Mouse (Mus musculus): ENCODE results near the gene Psen2. TPM values are rescaled to one million over a fixed set of nuclear protein-coding genes. Genes with fewer than 3 reads are reported as not detected.

Gene Psen2
- polyA plus RNA-seq, 1 experiment = 93.6 TPM

DNA sequence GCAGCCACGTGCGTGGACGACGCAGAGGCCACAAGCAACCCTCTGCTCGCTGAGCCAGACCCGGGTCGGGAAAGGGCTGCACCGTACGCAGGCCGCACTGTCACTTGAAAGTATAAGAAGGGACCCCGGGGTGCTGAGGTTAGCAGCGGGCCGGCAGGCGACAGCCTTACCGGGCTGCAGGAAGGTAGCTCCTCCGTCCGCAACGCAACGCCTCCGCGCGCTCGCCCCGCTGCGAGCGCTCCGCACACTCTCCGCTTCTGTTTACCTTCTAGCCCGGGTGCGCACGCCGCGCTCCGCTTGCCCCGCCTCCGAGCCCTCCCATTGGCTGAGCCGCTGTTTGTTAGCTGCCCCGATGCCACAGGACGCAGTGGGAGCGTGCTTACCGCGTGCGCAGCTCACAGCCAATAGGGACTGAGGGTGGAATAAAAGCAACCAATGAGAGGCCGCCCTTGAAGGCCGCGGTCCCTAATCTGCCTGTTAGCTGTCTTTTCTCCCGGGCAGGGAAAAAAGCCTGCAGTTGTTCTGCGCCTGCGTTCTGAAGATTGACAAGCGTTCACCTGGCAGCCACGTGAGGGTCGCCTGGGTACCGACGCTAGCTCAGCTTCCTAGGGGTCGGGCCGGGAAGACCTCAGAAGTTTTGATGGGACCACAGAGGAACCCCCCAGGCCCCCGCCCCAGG lies 67.4 kb downstream of the Psen2 start:
- no peaks in the 10 kb centered on the region for H3K27me3 ChIP-seq (ENCODE audit: control insufficient read depth, insufficient read depth, low read length)
- H3K36me3 ChIP-seq (ENCODE audit: control insufficient read depth, insufficient read depth, low read length) = no peaks in the 10 kb centered on the region
- peak overlapping the region; percentile 84 for H3K4me3 ChIP-seq (ENCODE audit: extremely low read depth, insufficient read depth, insufficient read length)
- peak; percentile 96 to 97 for DNase-seq (ENCODE audit: low read depth in 1 of 2, low spot score in 2 of 2)
- peak overlapping the region; percentile 77 for H3K27ac ChIP-seq (ENCODE audit: insufficient read depth, low read length)
- peaks cover 24% of the 10 kb centered on the region; the same call in 1 of the 2 replicates for H3K4me1 ChIP-seq (ENCODE audit: control insufficient read depth, insufficient read depth, insufficient read length)
- TF ChIP-seq CTCF (IDR thresholded peaks at IDR 0.05; ENCODE audit: extremely low read depth, insufficient read depth, insufficient read length, insufficient replicate concordance) = no peak
- peak; percentile 76 for TF ChIP-seq POLR2A (IDR thresholded peaks at IDR 0.05; ENCODE audit: low read depth, low read length)
- under 1% methylated on average over 57 of the region's 57 CpGs for WGBS

GRCm38 (mm10) chr1:180194781-180195471 lies 68.3 kb downstream of the Psen2 start:
- DNase-seq (ENCODE audit: low read depth in 1 of 2, low spot score in 2 of 2) = peak in 1 of 2 experiments; percentile 38
- no peaks in the 10 kb centered on the region for H3K36me3 ChIP-seq (ENCODE audit: control insufficient read depth, insufficient read depth, low read length)
- H3K4me3 ChIP-seq (ENCODE audit: extremely low read depth, insufficient read depth, insufficient read length) = peak overlapping the region; percentile 84
- peaks cover 23% of the 10 kb centered on the region; the same call in 1 of the 2 replicates for H3K4me1 ChIP-seq (ENCODE audit: control insufficient read depth, insufficient read depth, insufficient read length)
- no peaks in the 10 kb centered on the region for H3K27me3 ChIP-seq (ENCODE audit: control insufficient read depth, insufficient read depth, low read length)
- peak overlapping the region; percentile 57; the same call in 1 of the 2 replicates for H3K27ac ChIP-seq (ENCODE audit: insufficient read depth, low read length)
- TF ChIP-seq CTCF (IDR thresholded peaks at IDR 0.05; ENCODE audit: extremely low read depth, insufficient read depth, insufficient read length, insufficient replicate concordance) (no peak), POLR2A (IDR thresholded peaks at IDR 0.05; ENCODE audit: low read depth, low read length) (no peak)
- 22% methylated on average over 9 of the region's 9 CpGs for WGBS

- no peaks in the 10 kb centered on the region for H3K36me3 ChIP-seq (ENCODE audit: control insufficient read depth, insufficient read depth, low read length)
- H3K4me1 ChIP-seq (ENCODE audit: control insufficient read depth, insufficient read depth, insufficient read length) = peaks cover 20% of the 10 kb centered on the region; the same call in 1 of the 2 replicates
- H3K4me3 ChIP-seq (ENCODE audit: extremely low read depth, insufficient read depth, insufficient read length) = no peak overlapping the region
- H3K27ac ChIP-seq (ENCODE audit: insufficient read depth, low read length) = no peak overlapping the region
- no peaks in the 10 kb centered on the region for H3K27me3 ChIP-seq (ENCODE audit: control insufficient read depth, insufficient read depth, low read length)
- DNase-seq (ENCODE audit: low read depth in 1 of 2, low spot score in 2 of 2) = no peak
- 93% methylated on average over 9 of the region's 9 CpGs for WGBS
- TF ChIP-seq POLR2A (IDR thresholded peaks at IDR 0.05; ENCODE audit: low read depth, low read length) = no peak
- no peak for TF ChIP-seq CTCF (IDR thresholded peaks at IDR 0.05; ENCODE audit: extremely low read depth, insufficient read depth, insufficient read length, insufficient replicate concordance)
Measured at GRCm38 (mm10) chr1:180194048-180194447, 69.2 kb downstream of the Psen2 start.

DNA sequence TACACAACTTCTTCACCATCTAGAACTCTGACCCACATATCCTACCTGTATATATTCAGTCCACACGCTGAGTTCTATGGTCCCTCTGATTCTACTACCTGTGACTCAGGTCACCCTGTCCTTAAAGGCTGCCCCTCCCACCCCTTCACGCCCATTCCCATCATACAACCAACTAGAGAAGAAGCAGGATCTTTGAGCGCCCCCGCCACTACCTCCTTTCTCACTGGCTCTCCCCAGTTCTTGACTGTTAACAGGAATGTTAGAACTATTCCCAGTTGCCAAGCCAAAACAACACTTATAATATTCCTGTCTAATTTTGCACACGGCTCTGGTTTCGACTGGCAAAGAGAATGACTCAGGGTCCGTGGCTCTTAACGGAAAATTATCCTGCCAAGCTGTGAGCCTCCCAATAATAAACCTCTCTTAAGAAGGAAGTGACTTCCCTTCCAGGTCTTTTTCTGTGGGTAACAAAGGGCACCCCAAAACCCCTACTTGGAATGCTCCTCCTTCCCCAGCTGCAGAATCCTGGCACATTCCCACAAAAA lies 69.8 kb downstream of the Psen2 start:
- Histone ChIP-seq H3K27me3 (ENCODE audit: control insufficient read depth, insufficient read depth, low read length) (no peaks in the 10 kb centered on the region), H3K4me3 (ENCODE audit: extremely low read depth, insufficient read depth, insufficient read length) (no peak overlapping the region), H3K4me1 (ENCODE audit: control insufficient read depth, insufficient read depth, insufficient read length) (peaks cover 20% of the 10 kb centered on the region; the same call in 1 of the 2 replicates), H3K27ac (ENCODE audit: insufficient read depth, low read length) (no peak overlapping the region), H3K36me3 (ENCODE audit: control insufficient read depth, insufficient read depth, low read length) (no peaks in the 10 kb centered on the region)
- DNase-seq (ENCODE audit: low read depth in 1 of 2, low spot score in 2 of 2) = no peak
- TF ChIP-seq POLR2A (IDR thresholded peaks at IDR 0.05; ENCODE audit: low read depth, low read length) (no peak), CTCF (IDR thresholded peaks at IDR 0.05; ENCODE audit: extremely low read depth, insufficient read depth, insufficient read length, insufficient replicate concordance) (no peak)
- 90% methylated on average over 8 of the region's 8 CpGs for WGBS

GRCm38 (mm10) chr1:180192866-180193265 lies 70.4 kb downstream of the Psen2 start:
- no peak overlapping the region for H3K4me3 ChIP-seq (ENCODE audit: extremely low read depth, insufficient read depth, insufficient read length)
- 13% methylated on average over 4 of the region's 4 CpGs for WGBS
- H3K27me3 ChIP-seq (ENCODE audit: control insufficient read depth, insufficient read depth, low read length) = no peaks in the 10 kb centered on the region
- no peak for TF ChIP-seq POLR2A (IDR thresholded peaks at IDR 0.05; ENCODE audit: low read depth, low read length)
- TF ChIP-seq CTCF (IDR thresholded peaks at IDR 0.05; ENCODE audit: extremely low read depth, insufficient read depth, insufficient read length, insufficient replicate concordance) = no peak
- DNase-seq (ENCODE audit: low read depth in 1 of 2, low spot score in 2 of 2) = no peak
- peaks cover 20% of the 10 kb centered on the region; the same call in 1 of the 2 replicates for H3K4me1 ChIP-seq (ENCODE audit: control insufficient read depth, insufficient read depth, insufficient read length)
- no peaks in the 10 kb centered on the region for H3K36me3 ChIP-seq (ENCODE audit: control insufficient read depth, insufficient read depth, low read length)
- H3K27ac ChIP-seq (ENCODE audit: insufficient read depth, low read length) = no peak overlapping the region; the same call in 1 of the 2 replicates

- Histone ChIP-seq H3K4me1 (ENCODE audit: control insufficient read depth, insufficient read depth, insufficient read length) (peaks cover 20% of the 10 kb centered on the region; the same call in 1 of the 2 replicates), H3K36me3 (ENCODE audit: control insufficient read depth, insufficient read depth, low read length) (no peaks in the 10 kb centered on the region), H3K27me3 (ENCODE audit: control insufficient read depth, insufficient read depth, low read length) (no peaks in the 10 kb centered on the region), H3K4me3 (ENCODE audit: extremely low read depth, insufficient read depth, insufficient read length) (no peak overlapping the region), H3K27ac (ENCODE audit: insufficient read depth, low read length) (no peak overlapping the region)
- no peak for DNase-seq (ENCODE audit: low read depth in 1 of 2, low spot score in 2 of 2)
- TF ChIP-seq CTCF (IDR thresholded peaks at IDR 0.05; ENCODE audit: extremely low read depth, insufficient read depth, insufficient read length, insufficient replicate concordance) (no peak), POLR2A (IDR thresholded peaks at IDR 0.05; ENCODE audit: low read depth, low read length) (no peak)
- WGBS = 39% methylated on average over 7 of the region's 7 CpGs
Measured at GRCm38 (mm10) chr1:180191651-180192220, 71.5 kb downstream of the Psen2 start.

Measured in spleen, adult 2 months (tissue).